Mouse (Mus musculus) bone marrow macrophage, adult 2 months (primary cell): Measurements from ENCODE around the gene Qk. TPM values are rescaled to one million over a fixed set of nuclear protein-coding genes. Genes with fewer than 3 reads are reported as not detected.

Experiments
- H3K27ac ChIP-seq: 2 replicates; pipeline ENCODE4 v1.5.1; 2012; ENCODE audit warnings: low read depth, low read length; ENCODE audit not compliant: insufficient read depth
- H3K4me1 ChIP-seq: 2 replicates; pipeline ENCODE4 v1.6.1; 2012; ENCODE audit warnings: low read length; ENCODE audit not compliant: control insufficient read depth, insufficient read depth
- H3K4me3 ChIP-seq: 2 replicates; pipeline ENCODE4 v1.5.1; 2012; ENCODE audit warnings: mild to moderate bottlenecking, low read length, moderate library complexity; ENCODE audit not compliant: insufficient read depth
- CTCF ChIP-seq: IDR thresholded peaks from 2 replicates; pipeline ENCODE4 v1.5.1; 2012; ENCODE audit warnings: low read depth, mild to moderate bottlenecking, low read length, moderate library complexity
- POLR2A ChIP-seq: IDR thresholded peaks from 2 replicates; pipeline ENCODE4 v1.6.1; 2012; ENCODE audit warnings: mild to moderate bottlenecking, low read depth, low read length, borderline replicate concordance
- polyA plus RNA-seq: library from polyadenylated mRNA; stranded (reverse); fragments of >200 nt; gene quantifications from 2 replicates; pipeline ENCODE4 v1.2.4, GENCODE M21; 2012; ENCODE audit not compliant: missing spikeins, insufficient read depth, insufficient read length

The Qk gene
- polyA plus RNA-seq, 1 experiment = 255 TPM

- H3K4me1 ChIP-seq = no peaks in the 10 kb centered on the region
- no peak overlapping the region for H3K4me3 ChIP-seq
- H3K27ac ChIP-seq = no peak overlapping the region
- TF ChIP-seq CTCF = no peak
- TF ChIP-seq POLR2A = no peak
Measured at GRCm38 (mm10) chr17:10195703-10196102, 124.0 kb downstream of the Qk start.

- no peak overlapping the region for H3K4me3 ChIP-seq
- TF ChIP-seq CTCF (no peak), POLR2A (no peak)
- no peaks in the 10 kb centered on the region for H3K4me1 ChIP-seq
- no peak overlapping the region for H3K27ac ChIP-seq
Measured at GRCm38 (mm10) chr17:10190857-10191256, 128.8 kb downstream of the Qk start.

- Histone ChIP-seq H3K4me3 (no peak overlapping the region), H3K4me1 (no peaks in the 10 kb centered on the region), H3K27ac (no peak overlapping the region)
- TF ChIP-seq CTCF = no peak
- TF ChIP-seq POLR2A = no peak
Measured at GRCm38 (mm10) chr17:10188481-10188880, 131.2 kb downstream of the Qk start.

GRCm38 (mm10) chr17:10187431-10188020, 132.1 kb downstream of the Qk start:
- no peaks in the 10 kb centered on the region for H3K4me1 ChIP-seq
- H3K4me3 ChIP-seq = no peak overlapping the region
- H3K27ac ChIP-seq = no peak overlapping the region
- no peak for TF ChIP-seq POLR2A
- TF ChIP-seq CTCF = no peak

GRCm38 (mm10) chr17:10181761-10182160, 137.9 kb downstream of the Qk start:
- TF ChIP-seq POLR2A (no peak), CTCF (no peak)

GRCm38 (mm10) chr17:10177096-10177495, 142.6 kb downstream of the Qk start:
- Histone ChIP-seq H3K4me3 (no peak overlapping the region), H3K4me1 (no peaks in the 10 kb centered on the region), H3K27ac (no peak overlapping the region)
- TF ChIP-seq CTCF (no peak), POLR2A (no peak)

More at GRCm38 (mm10) chr17:10181761-10182160, 137.9 kb downstream of the Qk start:
- Histone ChIP-seq H3K4me3 (no peak overlapping the region), H3K27ac (no peak overlapping the region), H3K4me1 (no peaks in the 10 kb centered on the region)

- Histone ChIP-seq H3K27ac (no peak overlapping the region), H3K4me3 (no peak overlapping the region), H3K4me1 (no peaks in the 10 kb centered on the region)
- no peak for TF ChIP-seq POLR2A
- TF ChIP-seq CTCF = no peak
Measured at GRCm38 (mm10) chr17:10161258-10161657, 158.4 kb downstream of the Qk start.

- Histone ChIP-seq H3K4me3 (no peak overlapping the region), H3K4me1 (no peaks in the 10 kb centered on the region), H3K27ac (no peak overlapping the region)
- TF ChIP-seq CTCF (no peak), POLR2A (no peak)
Measured at GRCm38 (mm10) chr17:10160415-10160814, 159.2 kb downstream of the Qk start.

- no peak overlapping the region for H3K4me3 ChIP-seq
Measured at GRCm38 (mm10) chr17:10152808-10153413, 166.7 kb downstream of the Qk start.

More at GRCm38 (mm10) chr17:10152808-10153413, 166.7 kb downstream of the Qk start:
- TF ChIP-seq POLR2A (no peak), CTCF (no peak)
- Histone ChIP-seq H3K27ac (no peak overlapping the region), H3K4me1 (peaks cover 5% of the 10 kb centered on the region; the same call in 1 of the 2 replicates)
